Mouse (Mus musculus): ENCODE data around the gene Ccdc70. TPM values are rescaled to one million over a fixed set of nuclear protein-coding genes. Genes with fewer than 3 reads are reported as not detected.
"Not testable (repeated sequence)": the region's sequence is repeated elsewhere in the genome, so short reads cannot be mapped to it uniquely, and the experiment has no call there.

The Ccdc70 gene
- not detected in 2 replicates for polyA plus RNA-seq (2014; fragmentation: Nextera tagmentation; extraction: Ambion mirVana)

- no peak within 1 kb of the TSS for H3K27ac ChIP-seq (replicated peaks in 1 of 2; ENCODE audit: control insufficient read depth in 1 of 2, insufficient read depth in 1 of 2, low read depth in 2 of 2, low read length in 2 of 2)
- no peak within 1 kb of the TSS for H3K4me2 ChIP-seq (ENCODE audit: low read length)
- H3K4me3 ChIP-seq (ENCODE audit: control insufficient read depth in 1 of 2, insufficient read depth in 1 of 2, low read depth in 1 of 2, low read length in 2 of 2), result no peak within 1 kb of the TSS
- no peaks in the 10 kb centered on the region for H3K4me1 ChIP-seq (ENCODE audit: control insufficient read depth in 2 of 2, insufficient read depth in 2 of 2, low read length in 2 of 2)
- no peaks in the 10 kb centered on the region for H3K36me3 ChIP-seq (ENCODE audit: control insufficient read depth, insufficient read depth, low read length)
- WGBS, result 81% methylated on average over 3 of the region's 3 CpGs
- no peaks in the 10 kb centered on the region for H3K27me3 ChIP-seq (ENCODE audit: control insufficient read depth, insufficient read depth, low read length)
- H3K9me3 ChIP-seq (ENCODE audit: control insufficient read depth, low read length), result no peaks in the 10 kb centered on the region
- H3K9ac ChIP-seq (ENCODE audit: low read length), result no peak within 1 kb of the TSS
- no peak for ATAC-seq (ENCODE audit: insufficient number of reproducible peaks, insufficient read depth, low FRiP score, low read depth)
Measured at GRCm38 (mm10) chr8:21969475-21969874, at the start of gene Ccdc70. Gene Ccdc70, plus strand, starts transcription at chr8:21969775.

- not testable (repeated sequence) for H3K4me3 ChIP-seq (ENCODE audit: control insufficient read depth in 1 of 2, insufficient read depth in 1 of 2, low read depth in 1 of 2, low read length in 2 of 2); H3K4me1 ChIP-seq (ENCODE audit: control insufficient read depth in 2 of 2, insufficient read depth in 2 of 2, low read length in 2 of 2); H3K27me3 ChIP-seq (ENCODE audit: control insufficient read depth, insufficient read depth, low read length); H3K9me3 ChIP-seq (ENCODE audit: control insufficient read depth, low read length); H3K36me3 ChIP-seq (ENCODE audit: control insufficient read depth, insufficient read depth, low read length); ATAC-seq (ENCODE audit: insufficient number of reproducible peaks, insufficient read depth, low FRiP score, low read depth); H3K4me2 ChIP-seq (ENCODE audit: low read length); H3K9ac ChIP-seq (ENCODE audit: low read length); H3K27ac ChIP-seq (replicated peaks in 1 of 2; ENCODE audit: control insufficient read depth in 1 of 2, insufficient read depth in 1 of 2, low read depth in 2 of 2, low read length in 2 of 2)
- 74% methylated on average over 3 of the region's 3 CpGs for WGBS
Measured at GRCm38 (mm10) chr8:21930754-21931153, 38.8 kb upstream of the Ccdc70 start.

- Histone ChIP-seq H3K9ac (ENCODE audit: low read length) (no peak within 1 kb of the TSS), H3K4me3 (ENCODE audit: control insufficient read depth in 1 of 2, insufficient read depth in 1 of 2, low read depth in 1 of 2, low read length in 2 of 2) (no peak within 1 kb of the TSS), H3K9me3 (ENCODE audit: control insufficient read depth, low read length) (no peaks in the 10 kb centered on the region), H3K27me3 (ENCODE audit: control insufficient read depth, insufficient read depth, low read length) (no peaks in the 10 kb centered on the region), H3K27ac (replicated peaks in 1 of 2; ENCODE audit: control insufficient read depth in 1 of 2, insufficient read depth in 1 of 2, low read depth in 2 of 2, low read length in 2 of 2) (no peak within 1 kb of the TSS), H3K4me2 (ENCODE audit: low read length) (no peak within 1 kb of the TSS), H3K36me3 (ENCODE audit: control insufficient read depth, insufficient read depth, low read length) (no peaks in the 10 kb centered on the region), H3K4me1 (ENCODE audit: control insufficient read depth in 2 of 2, insufficient read depth in 2 of 2, low read length in 2 of 2) (no peaks in the 10 kb centered on the region)
- ATAC-seq (ENCODE audit: insufficient number of reproducible peaks, insufficient read depth, low FRiP score, low read depth), result no peak
- 85% methylated on average over 6 of the region's 6 CpGs for WGBS
Measured at GRCm38 (mm10) chr8:21932610-21933009, 37.0 kb upstream of the Ccdc70 start, which contains the start of gene Defb15. Gene Defb15, minus strand, starts transcription at chr8:21932710.

GRCm38 (mm10) chr8:21938052-21938451 lies 31.5 kb upstream of the Ccdc70 start, which contains the start of gene Defb35:
Gene Defb35, plus strand, starts transcription at chr8:21938352.
- not testable (repeated sequence) for H3K4me3 ChIP-seq (ENCODE audit: control insufficient read depth in 1 of 2, insufficient read depth in 1 of 2, low read depth in 1 of 2, low read length in 2 of 2); H3K36me3 ChIP-seq (ENCODE audit: control insufficient read depth, insufficient read depth, low read length); H3K4me1 ChIP-seq (ENCODE audit: control insufficient read depth in 2 of 2, insufficient read depth in 2 of 2, low read length in 2 of 2); H3K4me2 ChIP-seq (ENCODE audit: low read length); H3K9me3 ChIP-seq (ENCODE audit: control insufficient read depth, low read length); H3K27ac ChIP-seq (replicated peaks in 1 of 2; ENCODE audit: control insufficient read depth in 1 of 2, insufficient read depth in 1 of 2, low read depth in 2 of 2, low read length in 2 of 2); H3K27me3 ChIP-seq (ENCODE audit: control insufficient read depth, insufficient read depth, low read length); H3K9ac ChIP-seq (ENCODE audit: low read length); ATAC-seq (ENCODE audit: insufficient number of reproducible peaks, insufficient read depth, low FRiP score, low read depth)
- WGBS, result 79% methylated on average over 4 of the region's 4 CpGs

- no peak within 1 kb of the TSS for H3K4me3 ChIP-seq (ENCODE audit: control insufficient read depth in 1 of 2, insufficient read depth in 1 of 2, low read depth in 1 of 2, low read length in 2 of 2)
- no peaks in the 10 kb centered on the region for H3K4me1 ChIP-seq (ENCODE audit: control insufficient read depth in 2 of 2, insufficient read depth in 2 of 2, low read length in 2 of 2)
- H3K27me3 ChIP-seq (ENCODE audit: control insufficient read depth, insufficient read depth, low read length), result no peaks in the 10 kb centered on the region
- WGBS, result 77% methylated on average over 6 of the region's 6 CpGs
- H3K27ac ChIP-seq (replicated peaks in 1 of 2; ENCODE audit: control insufficient read depth in 1 of 2, insufficient read depth in 1 of 2, low read depth in 2 of 2, low read length in 2 of 2), result no peak within 1 kb of the TSS
- no peak within 1 kb of the TSS for H3K9ac ChIP-seq (ENCODE audit: low read length)
- H3K36me3 ChIP-seq (ENCODE audit: control insufficient read depth, insufficient read depth, low read length), result no peaks in the 10 kb centered on the region
- no peak within 1 kb of the TSS for H3K4me2 ChIP-seq (ENCODE audit: low read length)
- no peak for ATAC-seq (ENCODE audit: insufficient number of reproducible peaks, insufficient read depth, low FRiP score, low read depth)
- no peaks in the 10 kb centered on the region for H3K9me3 ChIP-seq (ENCODE audit: control insufficient read depth, low read length)
Measured at GRCm38 (mm10) chr8:21946462-21946861, 23.1 kb upstream of the Ccdc70 start, which contains the start of gene Defb13. Gene Defb13, plus strand, starts transcription at chr8:21946762.

- WGBS, result 69% methylated on average over 9 of the region's 9 CpGs
Measured at GRCm38 (mm10) chr8:21947311-21948017, 22.1 kb upstream of the Ccdc70 start.

GRCm38 (mm10) chr8:21955321-21955720 lies 14.3 kb upstream of the Ccdc70 start:
- Histone ChIP-seq H3K4me3 (ENCODE audit: control insufficient read depth in 1 of 2, insufficient read depth in 1 of 2, low read depth in 1 of 2, low read length in 2 of 2) (no peak overlapping the region), H3K27me3 (ENCODE audit: control insufficient read depth, insufficient read depth, low read length) (no peaks in the 10 kb centered on the region), H3K4me2 (ENCODE audit: low read length) (no peak overlapping the region), H3K4me1 (ENCODE audit: control insufficient read depth in 2 of 2, insufficient read depth in 2 of 2, low read length in 2 of 2) (no peaks in the 10 kb centered on the region), H3K27ac (replicated peaks in 1 of 2; ENCODE audit: control insufficient read depth in 1 of 2, insufficient read depth in 1 of 2, low read depth in 2 of 2, low read length in 2 of 2) (no peak overlapping the region), H3K9me3 (ENCODE audit: control insufficient read depth, low read length) (no peaks in the 10 kb centered on the region), H3K36me3 (ENCODE audit: control insufficient read depth, insufficient read depth, low read length) (no peaks in the 10 kb centered on the region), H3K9ac (ENCODE audit: low read length) (no peak overlapping the region)
- ATAC-seq (ENCODE audit: insufficient number of reproducible peaks, insufficient read depth, low FRiP score, low read depth), result no peak
- WGBS, result 8% methylated on average over 9 of the region's 9 CpGs

More at GRCm38 (mm10) chr8:21947311-21948017, 22.1 kb upstream of the Ccdc70 start:
- H3K27me3 ChIP-seq (ENCODE audit: control insufficient read depth, insufficient read depth, low read length), result no peaks in the 10 kb centered on the region
- no peak overlapping the region for H3K27ac ChIP-seq (replicated peaks in 1 of 2; ENCODE audit: control insufficient read depth in 1 of 2, insufficient read depth in 1 of 2, low read depth in 2 of 2, low read length in 2 of 2)
- H3K9ac ChIP-seq (ENCODE audit: low read length), result no peak overlapping the region
- no peaks in the 10 kb centered on the region for H3K36me3 ChIP-seq (ENCODE audit: control insufficient read depth, insufficient read depth, low read length)
- no peak for ATAC-seq (ENCODE audit: insufficient number of reproducible peaks, insufficient read depth, low FRiP score, low read depth)
- H3K4me3 ChIP-seq (ENCODE audit: control insufficient read depth in 1 of 2, insufficient read depth in 1 of 2, low read depth in 1 of 2, low read length in 2 of 2), result no peak overlapping the region
- H3K9me3 ChIP-seq (ENCODE audit: control insufficient read depth, low read length), result no peaks in the 10 kb centered on the region
- H3K4me1 ChIP-seq (ENCODE audit: control insufficient read depth in 2 of 2, insufficient read depth in 2 of 2, low read length in 2 of 2), result no peaks in the 10 kb centered on the region
- H3K4me2 ChIP-seq (ENCODE audit: low read length), result no peak overlapping the region

- H3K36me3 ChIP-seq (ENCODE audit: control insufficient read depth, insufficient read depth, low read length), result no peaks in the 10 kb centered on the region
- H3K4me1 ChIP-seq (ENCODE audit: control insufficient read depth in 2 of 2, insufficient read depth in 2 of 2, low read length in 2 of 2), result peaks cover 0 to 2% of the 10 kb centered on the region in 2 experiments; a peak in 1 of 4 replicates
- no peak overlapping the region for H3K4me3 ChIP-seq (ENCODE audit: control insufficient read depth in 1 of 2, insufficient read depth in 1 of 2, low read depth in 1 of 2, low read length in 2 of 2)
- H3K27ac ChIP-seq (replicated peaks in 1 of 2; ENCODE audit: control insufficient read depth in 1 of 2, insufficient read depth in 1 of 2, low read depth in 2 of 2, low read length in 2 of 2), result no peak overlapping the region
- H3K9me3 ChIP-seq (ENCODE audit: control insufficient read depth, low read length), result no peaks in the 10 kb centered on the region
- WGBS, result 85% methylated on average over 3 of the region's 3 CpGs
- no peaks in the 10 kb centered on the region for H3K27me3 ChIP-seq (ENCODE audit: control insufficient read depth, insufficient read depth, low read length)
- no peak overlapping the region for H3K4me2 ChIP-seq (ENCODE audit: low read length)
- no peak for ATAC-seq (ENCODE audit: insufficient number of reproducible peaks, insufficient read depth, low FRiP score, low read depth)
- H3K9ac ChIP-seq (ENCODE audit: low read length), result no peak overlapping the region
Measured at GRCm38 (mm10) chr8:21956336-21956735, 13.2 kb upstream of the Ccdc70 start.
